Mouse (Mus musculus) fat pad, adult 2 months (tissue): ENCODE data around the gene 2010315B03Rik.
"Not testable (repeated sequence)": the region's sequence is repeated elsewhere in the genome, so short reads cannot be mapped to it uniquely, and the experiment has no call there.

Experiments
- DNase-seq: peaks from one replicate; pipeline ENCODE4 v3.0.0-alpha.2; 2011; ENCODE audit warnings: low read depth, low spot score; ENCODE audit errors: extremely low read depth

2010315B03Rik gene

DNA sequence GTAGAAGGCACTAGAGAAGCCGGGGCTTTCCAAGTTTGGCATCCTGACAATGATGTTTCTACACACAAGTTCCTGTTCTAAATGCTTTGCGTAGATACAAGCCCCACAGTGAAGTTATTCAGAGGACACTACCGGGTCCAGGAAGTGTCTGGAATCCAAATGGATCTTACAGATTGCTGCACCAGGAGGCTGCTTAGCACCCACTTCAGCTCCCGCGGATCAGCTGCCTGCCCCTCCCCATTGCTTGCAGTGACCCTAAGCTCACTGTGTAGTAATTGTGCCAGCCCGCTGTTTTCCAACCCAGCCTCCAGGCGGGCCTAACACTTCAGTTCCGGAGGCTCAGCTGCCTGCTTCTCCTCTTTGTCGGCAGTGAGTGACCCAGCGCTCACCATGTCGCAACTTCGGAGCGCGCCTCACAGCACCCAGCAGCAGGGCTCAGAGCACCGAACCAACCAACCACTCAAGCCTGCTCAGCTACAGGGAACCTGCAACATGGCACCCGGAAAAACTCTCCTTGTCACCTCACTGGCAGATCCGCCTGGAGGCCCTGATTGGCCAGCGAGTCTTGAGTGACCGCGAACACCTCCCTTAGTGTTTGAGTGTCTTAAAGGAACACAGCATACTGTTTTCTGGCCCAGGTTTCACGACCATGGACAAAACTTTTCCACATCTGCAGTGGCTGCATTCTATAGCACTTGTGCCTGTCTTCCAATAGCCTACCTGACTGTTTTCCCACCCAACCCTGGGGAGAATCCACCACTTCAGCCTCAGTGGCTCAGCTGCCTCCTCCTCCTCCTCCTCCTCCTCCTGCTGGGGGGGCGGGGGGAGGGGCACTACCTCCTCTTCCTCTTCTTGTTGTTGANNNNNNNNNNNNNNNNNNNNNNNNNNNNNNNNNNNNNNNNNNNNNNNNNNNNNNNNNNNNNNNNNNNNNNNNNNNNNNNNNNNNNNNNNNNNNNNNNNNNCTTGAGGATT lies at the start of gene 2010315B03Rik:
2010315B03Rik (minus strand) TSS at position 526 of the 972 bp plus-strand sequence.
- peak; percentile 50 for DNase-seq

DNA sequence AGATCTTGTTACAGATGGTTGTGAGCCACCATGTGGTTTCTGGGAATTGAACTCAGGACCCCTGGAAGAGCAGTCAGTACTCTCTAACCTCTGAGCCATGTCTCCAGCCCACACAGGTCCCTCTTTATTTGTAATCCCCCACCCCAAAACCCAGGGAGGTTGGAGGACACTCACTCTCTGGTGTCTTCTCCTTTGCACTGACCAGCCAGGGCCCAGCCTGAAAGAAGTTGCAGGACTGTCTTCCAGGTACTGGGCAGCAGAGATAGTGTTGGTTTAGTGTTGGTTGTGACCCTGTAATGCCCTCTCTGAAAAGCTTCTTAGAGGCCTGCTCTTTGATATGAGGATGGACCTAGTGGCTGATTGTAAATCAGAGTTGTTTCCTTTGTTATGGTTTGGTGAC lies 994 bp downstream of the 2010315B03Rik start:
- DNase-seq: no peak

DNA sequence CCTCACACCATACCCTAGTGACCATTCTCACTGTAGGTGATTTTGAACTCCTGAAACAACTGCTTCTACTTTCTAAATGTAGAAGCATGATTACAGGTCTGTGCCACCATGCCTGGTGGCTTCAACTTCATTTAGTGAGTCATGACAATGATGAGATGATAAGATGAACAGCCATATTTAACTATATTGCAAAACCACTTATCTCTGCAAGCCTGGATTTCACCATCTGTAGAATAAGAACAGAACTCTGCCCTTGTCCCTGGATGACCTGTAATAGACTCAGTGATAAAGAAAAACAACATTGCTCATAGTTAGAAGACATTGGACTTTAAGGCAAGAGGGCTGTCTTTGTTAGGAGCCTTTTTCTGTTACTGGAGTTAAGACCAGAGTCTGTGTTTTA lies 24.2 kb downstream of the 2010315B03Rik start:
- DNase-seq: no peak

DNA sequence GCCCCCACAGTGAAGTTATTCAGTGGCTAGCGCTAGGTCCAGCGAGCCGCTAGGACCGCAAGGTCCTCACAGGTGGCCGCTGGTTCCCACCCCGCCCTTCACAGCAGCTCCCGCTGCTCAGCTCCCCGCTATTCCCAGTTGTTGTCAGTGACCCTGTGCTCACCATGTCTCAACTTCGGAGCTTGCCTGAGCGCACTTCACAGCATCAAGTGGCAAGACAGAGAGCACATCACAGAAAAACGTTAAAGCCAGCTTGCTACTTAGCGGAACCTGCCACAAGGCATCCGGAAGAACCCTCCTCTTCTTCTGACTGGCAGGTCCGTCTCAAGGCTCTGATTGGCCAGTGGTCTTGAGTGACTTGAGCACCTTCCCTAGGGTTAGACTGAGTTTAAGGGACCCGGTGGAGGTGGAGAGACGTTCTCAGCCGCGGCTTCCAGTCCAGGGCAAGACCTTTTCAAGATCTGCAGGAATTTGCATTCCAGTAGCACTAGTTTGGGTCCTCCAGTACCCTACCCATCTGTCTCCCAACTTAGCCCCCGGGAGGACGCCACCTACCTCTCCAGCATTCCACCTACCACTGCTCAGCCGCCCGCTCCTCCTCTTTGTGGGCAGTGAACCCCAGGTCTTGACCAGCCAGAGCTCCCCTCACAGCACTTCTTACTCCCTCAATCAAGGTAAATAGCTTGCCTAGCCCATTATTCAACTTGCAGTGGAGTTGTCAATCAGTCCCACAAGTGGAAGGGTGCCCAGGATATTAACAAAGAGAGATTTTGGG lies 30.4 kb downstream of the 2010315B03Rik start:
- no peak for DNase-seq

DNA sequence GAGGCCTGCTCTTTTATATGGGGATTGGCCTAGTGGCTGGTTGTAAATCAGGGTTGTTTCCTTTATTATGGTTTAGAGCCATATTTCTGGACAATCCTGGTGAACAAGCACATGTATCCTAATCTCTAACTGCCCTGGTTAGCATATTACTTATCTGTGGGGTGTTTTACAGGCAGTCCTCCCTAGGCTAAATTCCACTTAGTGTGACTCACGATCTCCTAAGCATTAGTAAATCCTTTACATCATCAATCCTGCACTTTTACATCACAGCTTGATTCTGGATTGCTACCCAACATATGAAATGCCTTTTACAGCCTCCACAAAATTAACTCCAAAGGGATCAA lies 31.1 kb downstream of the 2010315B03Rik start:
- no peak for DNase-seq

DNA sequence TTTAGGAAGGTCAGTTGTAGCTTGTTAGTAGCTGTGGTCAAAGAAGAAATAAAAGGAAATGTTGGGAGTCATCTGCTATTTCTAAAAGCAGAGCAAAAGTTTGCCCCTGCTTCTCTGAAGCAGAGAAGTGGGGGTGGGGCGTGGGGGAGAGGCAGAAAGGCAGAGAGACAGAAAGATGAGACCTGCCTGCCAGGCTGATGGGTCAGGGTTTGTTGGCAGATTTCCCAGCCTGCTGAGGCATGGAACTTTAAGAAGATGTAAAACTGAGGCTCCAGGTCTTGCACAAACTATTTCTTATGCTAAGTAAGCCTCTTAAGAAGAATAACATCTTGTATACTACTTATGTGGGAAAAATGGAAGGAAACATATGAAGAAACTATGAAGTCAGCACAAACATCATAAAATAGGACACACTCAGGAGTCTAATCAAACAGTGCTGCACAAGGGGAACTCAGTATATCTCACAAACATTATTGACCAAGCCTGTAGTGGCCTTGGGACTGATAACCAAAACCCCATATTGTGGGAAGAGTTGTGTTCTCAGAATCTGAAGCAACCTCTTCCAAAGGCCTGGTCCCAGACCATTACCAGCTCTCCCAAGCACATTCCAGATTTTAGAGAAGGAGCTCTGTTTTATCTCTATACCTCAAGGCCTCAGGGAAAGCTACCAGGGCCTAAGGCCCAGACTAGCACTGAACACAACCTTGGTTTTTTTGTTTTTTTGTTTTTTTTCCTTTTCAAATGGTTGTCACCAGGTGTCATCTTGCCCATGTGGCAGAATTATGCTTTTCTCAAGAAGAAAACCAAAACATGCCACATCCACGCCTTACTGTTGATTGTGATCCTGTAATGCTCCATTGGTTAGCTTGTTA lies 31.7 kb downstream of the 2010315B03Rik start:
- no peak for DNase-seq

DNA sequence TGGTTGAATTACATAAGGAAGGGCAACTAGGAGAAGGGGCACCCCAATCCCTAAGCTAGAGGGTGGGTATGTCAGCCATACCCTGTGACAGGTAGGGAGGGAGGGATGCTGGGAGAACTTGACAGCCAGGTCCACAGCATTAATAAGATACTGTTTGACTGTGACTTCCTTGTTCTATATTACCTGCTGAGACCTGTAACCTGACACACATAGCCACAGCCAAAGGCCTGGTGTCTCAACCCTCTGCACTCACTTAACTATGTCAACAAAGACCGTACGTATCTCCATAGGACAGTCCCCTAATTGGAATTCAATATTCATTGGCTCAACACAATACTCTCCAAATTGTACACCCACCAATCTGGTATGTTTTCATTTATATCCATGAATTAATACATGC lies 33.2 kb downstream of the 2010315B03Rik start:
- DNase-seq: no peak

DNA sequence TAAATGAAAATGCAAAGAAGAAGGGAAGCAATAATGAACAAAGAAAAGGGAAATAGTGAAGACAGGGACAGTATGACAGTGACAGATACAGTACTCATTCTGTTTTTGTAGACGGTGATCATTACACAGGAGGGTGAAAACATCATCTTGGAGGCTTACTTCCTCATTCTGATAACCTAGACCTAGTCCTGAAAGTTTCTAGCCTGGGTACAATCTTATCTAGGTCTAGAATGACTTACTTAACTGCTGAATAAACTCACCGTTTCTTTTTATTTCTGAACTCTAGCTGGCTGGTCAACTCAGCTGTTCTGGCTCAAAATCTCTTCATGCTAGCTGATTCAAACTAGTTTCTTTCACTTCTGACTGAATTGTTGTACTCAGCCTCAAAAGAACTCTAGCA lies 37.4 kb downstream of the 2010315B03Rik start:
- DNase-seq: no peak

DNA sequence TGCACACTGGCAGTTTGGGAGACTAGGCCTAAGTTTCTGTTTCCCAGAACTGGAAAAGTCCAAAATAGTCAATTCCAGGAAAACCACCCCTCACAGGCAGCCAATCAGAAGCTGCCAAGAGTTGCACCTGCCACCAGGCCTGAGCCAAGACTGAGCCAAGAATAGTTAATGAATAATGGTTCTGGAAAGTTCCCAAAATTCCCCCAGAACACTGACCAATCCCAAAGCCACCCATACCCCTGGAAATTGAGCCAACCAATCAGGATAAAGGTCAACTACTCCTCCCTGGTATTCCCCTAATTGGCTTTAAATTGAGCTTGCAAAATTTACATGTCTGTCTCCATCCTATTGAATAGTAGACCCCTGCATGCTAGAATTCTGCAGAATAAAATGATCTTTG lies 39.3 kb downstream of the 2010315B03Rik start:
- no peak for DNase-seq

DNA sequence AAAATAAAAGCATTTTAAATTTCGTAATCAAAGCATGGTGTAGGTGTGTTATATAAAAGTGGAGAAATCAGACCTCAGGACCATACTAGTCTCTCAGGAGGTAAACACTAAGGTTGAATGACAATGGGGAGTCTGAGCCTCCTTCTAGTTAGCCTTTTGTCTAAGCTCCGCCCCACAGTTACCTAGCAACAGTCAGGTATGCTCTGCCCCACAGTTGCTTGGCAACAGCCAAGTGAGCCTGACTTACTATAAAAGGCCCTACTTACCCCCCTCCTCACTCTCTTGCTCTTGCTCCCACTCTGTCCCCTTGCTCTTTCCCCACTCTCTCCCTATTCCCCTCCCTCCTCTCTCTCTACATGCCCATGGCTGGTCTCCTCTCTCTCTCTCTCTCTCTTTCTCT lies 44.6 kb downstream of the 2010315B03Rik start:
- no peak for DNase-seq

DNA sequence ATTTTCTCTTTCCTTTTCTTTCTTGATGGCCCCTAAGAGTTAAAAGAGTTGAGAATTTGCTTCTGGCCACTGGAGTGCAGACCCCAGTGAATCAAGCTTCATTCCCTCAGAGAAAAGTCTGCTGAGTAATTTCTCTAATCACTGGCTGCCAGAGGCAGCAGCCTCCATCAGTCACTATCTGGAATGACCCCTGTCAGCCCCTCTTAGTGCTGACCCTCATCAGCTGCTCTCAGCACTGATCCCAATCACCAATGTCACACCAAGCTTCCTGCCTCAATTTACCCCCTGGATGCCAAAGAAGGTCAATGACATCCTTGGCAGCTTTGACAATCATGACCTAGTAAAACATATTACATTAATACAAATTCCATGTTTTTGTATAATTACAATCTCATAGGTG lies 45.0 kb downstream of the 2010315B03Rik start:
- no peak for DNase-seq

DNA sequence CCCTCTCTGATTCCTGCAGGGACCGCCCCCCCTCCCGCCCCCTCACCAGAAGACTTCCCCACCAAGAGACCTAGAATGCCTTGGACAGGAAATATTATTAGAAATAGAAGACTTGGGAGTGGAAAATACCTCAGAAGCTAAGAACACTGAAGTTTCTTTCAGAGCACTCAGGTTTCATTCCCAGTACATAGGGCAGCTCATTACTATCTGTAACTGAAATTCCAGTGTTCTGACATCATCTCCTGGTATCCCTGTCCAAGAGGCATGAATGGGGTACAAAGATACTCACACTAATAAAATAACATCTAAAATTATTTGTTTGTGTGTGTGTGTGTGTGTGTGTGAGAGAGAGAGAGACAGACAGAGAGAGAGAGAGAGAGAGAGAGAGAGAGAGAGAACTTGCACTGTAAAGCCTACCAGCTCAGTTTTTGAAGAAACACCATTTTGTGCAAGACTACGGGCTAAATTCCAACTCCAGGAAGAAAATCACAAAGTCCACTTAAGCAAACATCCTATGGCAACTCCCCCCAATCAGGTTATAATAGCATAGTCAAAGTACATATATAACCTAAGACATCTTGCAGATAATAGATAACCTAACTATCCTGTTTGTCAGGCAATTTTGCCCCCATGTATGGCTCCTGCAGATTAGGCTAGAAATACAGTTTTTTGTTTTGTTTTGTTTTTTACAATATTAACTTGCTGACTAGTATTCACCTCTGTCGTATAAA lies 49.3 kb downstream of the 2010315B03Rik start:
- no peak for DNase-seq

DNA sequence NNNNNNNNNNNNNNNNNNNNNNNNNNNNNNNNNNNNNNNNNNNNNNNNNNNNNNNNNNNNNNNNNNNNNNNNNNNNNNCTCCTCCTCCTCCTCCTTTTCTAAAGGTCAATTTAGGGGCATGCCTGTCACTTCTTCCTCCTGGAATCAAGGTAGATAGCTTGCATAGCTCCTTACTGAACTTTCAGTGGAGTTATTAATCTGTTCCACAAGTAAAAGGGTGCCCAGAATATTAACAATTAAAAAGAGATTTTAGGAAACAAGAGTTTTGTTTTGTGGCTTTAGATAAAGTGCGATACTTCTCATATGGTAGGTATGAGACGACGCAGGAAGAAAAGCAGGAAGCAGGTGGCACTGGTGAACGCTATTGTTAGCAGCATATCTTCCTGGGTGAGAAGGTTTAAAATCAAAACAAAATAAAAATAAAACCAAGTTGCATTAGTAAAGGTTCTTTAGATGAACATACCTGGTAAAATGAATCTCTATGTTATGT lies 54.4 kb downstream of the 2010315B03Rik start:
- no peak for DNase-seq

DNA sequence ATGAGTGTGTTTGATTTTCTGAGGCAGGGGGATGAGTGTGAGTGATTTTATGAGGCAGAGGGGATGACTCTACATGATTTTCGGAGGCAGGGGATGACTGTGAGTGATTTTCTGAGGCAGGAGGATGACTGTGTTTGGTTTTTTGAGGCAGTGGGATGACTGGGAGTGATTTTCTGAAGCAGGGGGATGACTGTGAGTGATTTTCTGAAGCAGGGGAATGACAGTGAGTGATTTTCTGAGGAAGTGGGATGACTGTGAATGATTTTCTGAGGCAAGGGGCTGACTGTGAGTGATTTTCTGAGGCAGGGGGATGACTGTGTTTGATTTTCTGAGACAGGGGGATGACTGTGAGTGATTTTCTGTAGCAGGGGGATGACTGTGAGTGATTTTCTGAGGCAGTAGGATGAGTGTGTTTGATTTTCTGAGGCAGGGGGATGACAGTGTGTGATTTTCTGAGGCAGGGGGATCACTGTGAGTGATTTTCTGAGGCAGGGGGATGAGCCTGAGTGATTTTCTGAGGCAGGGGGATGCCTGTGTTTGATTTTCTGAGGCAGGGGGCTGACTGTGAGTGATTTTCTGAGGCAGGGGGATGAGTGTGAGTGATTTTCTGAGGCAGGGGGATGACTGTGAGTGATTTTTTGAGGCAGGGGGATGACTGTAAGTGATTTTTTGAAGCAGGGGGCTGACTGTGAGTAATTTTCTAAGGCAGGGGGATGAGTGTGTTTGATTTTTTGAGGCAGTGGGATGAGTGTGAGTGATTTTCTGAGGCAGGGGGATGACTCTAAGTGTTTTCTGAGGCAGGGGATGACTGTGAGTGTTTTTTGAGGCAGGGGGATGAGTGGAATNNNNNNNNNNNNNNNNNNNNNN lies 55.1 kb downstream of the 2010315B03Rik start:
- DNase-seq: peak; percentile 83

DNA sequence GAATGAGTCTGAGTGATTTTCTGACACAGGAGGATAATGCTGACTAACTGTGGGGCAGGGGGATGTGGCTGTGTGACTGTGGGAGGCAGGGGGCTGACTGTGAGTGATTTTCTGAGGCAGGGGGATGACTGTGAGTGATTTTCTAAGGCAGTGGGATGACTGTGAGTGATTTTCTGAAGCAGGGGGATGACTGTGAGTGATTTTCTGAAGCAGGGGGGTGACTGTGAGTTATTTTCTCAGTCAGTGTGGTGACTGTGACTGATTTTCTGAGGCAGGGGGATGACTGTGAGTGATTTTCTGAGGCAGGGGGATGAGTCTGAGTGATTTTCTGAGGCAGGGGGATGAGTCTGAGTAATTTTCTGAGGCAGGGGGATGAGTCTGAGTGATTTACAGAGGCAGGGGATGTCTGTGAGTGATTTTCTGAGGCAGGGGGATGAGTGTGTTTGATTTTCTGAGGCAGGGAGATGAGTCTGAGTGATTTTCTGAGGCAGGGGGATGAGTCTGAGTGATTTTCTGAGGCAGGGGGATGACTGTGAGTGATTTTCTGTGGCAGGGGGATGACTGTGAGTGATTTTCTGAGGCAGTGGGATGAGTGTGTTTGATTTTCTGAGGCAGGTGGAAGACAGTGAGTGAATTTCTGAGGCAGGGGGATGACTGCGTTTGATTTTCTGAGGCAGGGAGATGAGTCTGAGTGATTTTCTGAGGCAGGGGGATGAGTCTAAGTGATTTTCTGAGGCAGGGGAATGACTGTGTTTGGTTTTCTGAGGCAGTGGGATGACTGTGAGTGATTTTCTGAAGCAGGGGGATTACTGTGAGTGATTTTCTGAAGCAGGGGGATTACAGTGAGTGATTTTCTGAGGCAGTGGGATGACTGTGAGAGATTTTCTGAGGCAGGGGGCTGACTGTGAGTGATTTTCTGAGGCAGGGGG lies 56.0 kb downstream of the 2010315B03Rik start:
- not testable (repeated sequence) for DNase-seq

DNA sequence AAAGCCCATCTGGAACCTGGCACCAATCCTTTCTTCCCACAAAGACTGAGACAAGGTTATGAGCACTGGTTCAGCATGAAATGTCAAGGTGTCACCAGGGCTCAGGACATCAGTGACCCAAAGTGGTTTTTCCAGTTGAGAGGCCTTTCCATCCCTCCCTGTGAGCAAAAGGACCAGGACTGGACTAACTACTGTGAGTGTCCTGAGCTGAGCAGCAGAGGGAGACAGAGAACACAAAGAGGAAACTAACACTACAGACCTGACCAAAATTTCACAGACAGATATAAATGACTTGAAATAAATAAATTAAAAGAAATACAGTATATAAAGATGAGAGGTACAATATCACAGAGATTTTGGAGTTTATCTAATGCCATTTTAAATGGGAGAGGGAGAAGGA lies 61.1 kb downstream of the 2010315B03Rik start:
- DNase-seq: no peak
